Mouse (Mus musculus): ENCODE measurements around the gene Fam167b.

The Fam167b gene

DNA sequence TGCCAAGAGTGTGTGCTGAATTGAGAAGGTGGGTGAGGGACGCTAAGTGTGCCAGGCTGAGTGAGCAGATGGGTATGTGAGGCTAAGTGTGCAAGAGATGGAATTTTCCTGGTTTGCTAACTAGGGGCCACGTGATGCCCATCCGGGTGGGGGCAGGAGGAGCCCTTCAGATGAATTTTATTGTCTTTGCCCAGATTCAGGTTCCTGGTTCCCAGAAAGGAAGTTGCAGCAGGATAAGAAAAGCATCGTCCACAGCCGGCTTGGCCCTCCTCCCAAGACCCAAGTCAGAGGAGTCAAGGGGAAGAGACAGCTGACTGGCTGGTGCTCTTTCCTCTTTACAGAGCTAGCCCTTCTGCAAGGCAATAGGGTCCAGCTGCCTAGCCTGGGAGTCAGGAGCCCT, at the start of gene Fam167b:
TSS of gene Fam167b (minus strand) at position 84 of the 400 bp plus-strand sequence.
- no peak for DNase-seq

DNA sequence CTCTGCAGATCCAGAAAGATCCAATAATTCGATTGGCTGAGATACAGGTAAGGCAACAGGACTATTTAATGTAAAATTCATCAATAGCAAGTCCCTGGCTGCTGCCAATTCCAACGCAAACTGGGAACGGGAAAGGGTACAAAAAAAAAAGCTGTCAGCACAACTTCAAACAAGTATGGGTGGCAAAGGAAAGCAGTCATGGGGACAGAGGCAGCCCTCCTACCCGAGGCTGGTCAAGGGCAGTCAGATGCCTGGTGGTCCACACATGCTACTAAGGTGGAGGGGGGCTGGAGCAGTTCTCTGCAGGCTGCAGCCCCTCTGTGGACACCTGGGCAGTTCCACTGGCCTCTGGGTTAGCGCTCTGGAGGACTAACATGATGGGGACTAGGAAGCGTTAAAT, 47.7 kb upstream of the Fam167b start:
- peak; percentile 50 for DNase-seq

DNA sequence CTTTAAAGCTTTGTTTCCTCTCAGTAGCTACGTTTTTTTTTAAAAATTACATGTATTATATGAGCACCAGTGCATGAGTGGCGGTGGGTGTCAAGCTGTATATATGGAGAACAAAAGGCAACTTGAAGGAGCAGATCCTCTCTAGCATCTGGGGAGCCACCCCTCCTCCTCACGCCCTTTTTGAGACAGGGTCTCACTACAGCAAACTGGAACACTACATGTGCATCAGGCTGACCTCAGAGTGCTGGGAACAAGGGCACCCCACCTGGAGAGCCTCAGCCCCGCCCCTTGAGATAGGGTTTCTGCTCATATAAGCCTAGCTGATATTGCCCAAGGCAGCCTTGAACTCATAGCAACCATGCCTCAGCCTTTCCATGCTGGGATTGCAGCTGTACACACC, 47.1 kb upstream of the Fam167b start:
- peak; percentile 58 for DNase-seq

DNA sequence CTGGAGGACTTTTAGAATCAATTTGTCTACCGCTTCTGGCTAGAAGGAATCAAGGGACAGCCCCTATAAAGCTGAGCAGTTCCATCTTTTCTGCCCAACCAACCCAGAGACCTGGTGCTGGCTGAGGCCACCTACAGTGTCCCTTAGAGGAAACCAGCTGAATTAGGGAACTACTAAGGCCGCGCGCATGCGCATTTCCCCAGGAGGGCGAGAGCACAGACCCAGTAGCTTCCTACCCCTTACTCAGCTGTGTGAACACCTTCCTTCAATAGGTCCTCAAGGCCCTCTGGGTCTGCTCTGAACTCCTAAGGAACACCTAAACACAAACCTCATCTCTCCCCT, 46.7 kb upstream of the Fam167b start:
- DNase-seq = peak; percentile 85

DNA sequence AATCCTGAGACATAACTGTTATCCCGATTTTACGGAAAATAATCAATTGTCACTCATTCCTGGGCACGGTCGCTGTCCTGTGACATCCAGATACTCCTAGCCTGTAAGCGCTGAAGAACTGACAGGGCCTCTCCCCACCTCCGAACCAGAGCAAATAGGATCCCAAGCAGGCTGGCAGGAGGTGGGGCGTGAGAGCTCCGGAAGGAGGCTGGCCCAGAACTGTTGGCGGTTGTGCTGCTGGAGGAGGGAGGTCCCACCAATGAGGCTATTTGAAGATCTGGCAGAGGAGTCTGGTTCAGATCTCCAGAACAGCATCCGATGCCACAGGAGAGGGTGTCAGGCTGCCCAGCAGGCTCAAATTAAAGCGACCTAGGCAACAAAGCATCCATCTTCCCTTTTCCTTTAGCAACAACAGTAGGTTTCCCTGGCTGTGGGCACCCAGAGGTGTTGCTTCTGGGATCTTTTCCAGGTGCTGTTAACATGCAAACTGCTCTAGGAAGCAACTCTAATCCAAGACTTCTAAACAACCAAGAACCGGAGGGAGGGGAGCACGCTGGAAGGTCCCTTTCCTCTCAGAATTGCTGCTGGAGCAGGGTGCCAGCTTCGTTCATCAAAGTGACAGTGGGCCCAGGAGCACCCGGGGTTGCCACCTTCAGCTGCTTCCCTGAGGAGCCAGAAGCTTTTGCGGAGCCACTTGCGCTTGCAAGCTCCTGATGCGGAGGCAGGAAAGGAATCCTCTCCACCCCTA, 46.1 kb upstream of the Fam167b start:
- DNase-seq = peak; percentile 96

DNA sequence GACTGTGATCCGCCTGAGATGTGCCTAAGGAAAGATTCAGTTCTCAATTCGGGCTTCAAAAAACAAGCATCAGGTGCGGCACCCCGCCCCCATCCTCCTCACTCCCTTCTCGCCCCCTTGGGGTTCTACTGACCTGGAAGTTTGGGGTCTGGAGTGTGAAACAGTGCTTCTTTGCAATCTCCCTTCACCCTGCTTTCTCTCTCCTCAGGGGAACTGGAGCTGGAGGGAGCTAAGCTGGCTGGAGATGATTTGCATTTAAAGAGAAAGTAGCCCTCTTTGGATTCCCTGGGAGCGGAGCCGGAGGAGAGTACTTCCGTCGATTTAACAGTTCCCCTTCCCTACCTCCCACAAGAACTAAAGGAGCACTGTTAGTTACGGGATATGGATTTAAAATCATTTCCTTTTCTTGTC, 45.3 kb upstream of the Fam167b start, which contains the start of gene Ccdc28b:
TSS of gene Ccdc28b (minus strand) at position 267 of the 411 bp plus-strand sequence.
- peak; percentile 73 for DNase-seq

DNA sequence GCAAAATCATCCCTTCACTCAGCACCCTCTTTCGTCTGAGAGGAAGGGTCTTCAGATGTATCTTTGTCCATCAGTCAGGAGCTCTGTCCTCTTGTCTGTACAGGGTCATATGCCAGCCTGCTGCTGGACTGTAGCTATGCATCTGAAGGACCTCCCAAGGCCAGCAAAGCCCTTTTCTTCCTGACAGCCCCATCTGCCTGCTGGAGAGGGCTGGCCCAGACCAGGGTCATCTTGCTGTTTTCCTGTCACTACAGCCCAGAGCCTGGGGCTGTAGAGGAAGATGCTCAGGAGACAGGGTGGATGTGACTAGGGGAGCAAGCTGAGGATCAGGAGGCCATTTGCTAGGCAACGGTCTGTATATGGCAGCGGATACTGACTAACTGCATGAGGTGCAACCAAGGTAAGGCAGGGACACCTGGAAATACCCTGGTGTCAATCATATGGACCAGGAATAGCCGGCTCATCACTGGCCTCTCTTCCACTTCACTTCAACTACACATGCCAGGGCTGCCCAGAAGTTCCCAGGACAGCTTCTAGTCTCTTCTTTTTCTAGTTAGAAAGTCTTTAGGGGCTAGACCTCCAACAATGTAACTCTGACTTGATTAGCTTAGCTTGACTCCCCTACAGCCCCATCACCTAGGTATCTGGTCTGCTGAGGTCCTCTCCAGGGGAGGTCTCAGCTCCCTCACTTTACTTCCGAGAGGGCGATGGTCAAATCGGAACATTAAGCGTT, 44.6 kb upstream of the Fam167b start:
- peak; percentile 74 for DNase-seq

DNA sequence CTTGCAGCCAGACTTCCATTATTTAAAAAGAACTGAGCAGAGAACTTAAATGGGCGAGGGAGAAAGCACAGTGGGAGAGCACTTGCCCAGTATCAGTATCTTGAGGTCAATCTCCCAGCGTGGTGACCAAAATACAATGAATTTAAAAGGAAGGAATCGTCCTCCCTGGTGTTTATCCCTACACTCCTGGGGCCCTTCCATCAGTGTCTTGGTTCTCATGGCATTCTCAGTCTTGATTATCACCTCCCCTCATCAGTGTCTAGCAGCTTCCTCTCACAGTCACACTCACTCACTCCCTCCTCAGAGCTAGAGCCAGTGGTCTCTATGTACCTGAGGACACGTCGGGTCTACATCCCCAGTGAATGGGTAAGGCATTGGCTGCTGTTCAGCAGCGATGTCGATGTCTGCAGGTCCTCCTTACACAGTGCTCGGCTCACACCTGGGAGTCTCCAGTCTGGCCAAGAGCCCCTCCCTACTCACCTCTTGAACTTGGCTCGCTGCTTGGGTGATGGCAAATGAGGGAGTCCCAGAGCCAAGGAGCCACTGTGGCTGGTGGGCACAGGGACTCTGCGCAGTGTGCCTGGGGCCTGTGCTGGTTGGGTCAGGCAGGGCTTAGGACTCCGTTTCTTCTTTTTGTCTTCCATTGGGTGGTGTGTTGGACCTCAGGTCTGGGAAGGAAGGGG, 43.9 kb upstream of the Fam167b start:
- DNase-seq = peak; percentile 75

DNA sequence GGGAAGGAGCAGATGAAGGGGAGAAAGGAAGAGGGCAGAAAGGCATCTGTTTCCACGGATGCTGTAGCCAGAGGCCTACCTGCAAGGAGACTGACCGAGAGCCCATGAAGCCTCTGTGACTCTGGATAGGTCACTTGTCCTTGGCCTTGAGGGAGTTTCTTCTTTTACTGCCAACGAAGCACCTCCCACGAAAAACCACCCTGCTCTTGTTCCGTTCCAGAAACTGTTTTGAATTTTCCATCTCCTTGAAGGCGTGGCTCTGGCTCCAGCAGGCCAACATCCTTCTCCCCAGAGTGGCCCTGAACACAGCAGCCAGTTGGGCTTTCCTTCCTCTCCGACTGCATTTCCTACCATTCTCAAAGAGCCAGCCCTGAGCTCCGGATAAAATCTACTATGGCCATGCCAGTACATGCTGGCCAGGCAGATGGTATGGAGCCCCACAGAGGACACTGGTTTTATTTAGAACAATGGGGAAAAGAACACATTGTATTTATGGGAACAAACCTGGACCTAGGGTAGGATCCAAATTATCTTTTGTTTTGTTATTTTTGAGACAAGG, 43.0 kb upstream of the Fam167b start:
- DNase-seq = peak; percentile 88

DNA sequence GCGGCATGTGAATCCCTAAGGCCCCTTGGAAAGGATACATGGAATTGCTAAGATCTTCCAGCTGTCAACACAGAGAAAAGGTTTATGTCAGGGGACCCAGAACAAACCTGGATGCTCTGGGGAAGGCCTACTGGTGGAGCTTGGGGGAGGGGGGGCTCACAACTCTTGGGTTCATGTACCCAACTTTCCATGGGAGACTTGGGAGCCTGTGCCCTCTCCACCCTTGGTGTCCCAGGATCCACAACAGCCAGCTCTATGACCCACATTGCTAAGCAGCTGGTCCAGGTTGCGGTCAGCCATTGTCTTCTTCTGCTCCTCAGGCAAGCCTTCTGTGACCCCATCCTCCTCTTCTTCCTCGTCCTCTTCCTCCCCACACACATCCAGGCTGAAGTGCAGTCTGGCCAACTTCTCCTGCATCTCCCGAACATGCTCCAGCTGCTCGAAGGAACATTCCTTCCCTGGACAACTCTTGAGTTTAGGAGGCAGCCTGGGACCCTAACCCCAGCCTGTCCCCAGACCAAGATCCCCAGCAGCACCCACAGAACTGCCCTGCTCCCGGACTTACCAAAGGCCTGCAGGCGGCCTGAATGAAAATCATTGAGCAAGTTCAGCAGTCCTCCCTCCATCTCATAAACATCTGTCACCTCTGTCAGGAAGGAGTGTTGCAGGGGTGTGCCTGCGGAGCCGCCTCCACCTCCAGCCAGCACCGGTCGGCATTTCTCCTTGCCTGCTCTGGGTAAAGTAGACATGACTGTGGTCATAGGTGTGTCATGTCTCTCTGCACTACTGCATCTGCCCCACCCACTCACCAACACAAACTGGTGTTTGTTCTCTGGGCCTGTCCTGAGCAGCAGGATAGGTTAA, 42.3 kb upstream of the Fam167b start:
- peak; percentile 68 for DNase-seq

DNA sequence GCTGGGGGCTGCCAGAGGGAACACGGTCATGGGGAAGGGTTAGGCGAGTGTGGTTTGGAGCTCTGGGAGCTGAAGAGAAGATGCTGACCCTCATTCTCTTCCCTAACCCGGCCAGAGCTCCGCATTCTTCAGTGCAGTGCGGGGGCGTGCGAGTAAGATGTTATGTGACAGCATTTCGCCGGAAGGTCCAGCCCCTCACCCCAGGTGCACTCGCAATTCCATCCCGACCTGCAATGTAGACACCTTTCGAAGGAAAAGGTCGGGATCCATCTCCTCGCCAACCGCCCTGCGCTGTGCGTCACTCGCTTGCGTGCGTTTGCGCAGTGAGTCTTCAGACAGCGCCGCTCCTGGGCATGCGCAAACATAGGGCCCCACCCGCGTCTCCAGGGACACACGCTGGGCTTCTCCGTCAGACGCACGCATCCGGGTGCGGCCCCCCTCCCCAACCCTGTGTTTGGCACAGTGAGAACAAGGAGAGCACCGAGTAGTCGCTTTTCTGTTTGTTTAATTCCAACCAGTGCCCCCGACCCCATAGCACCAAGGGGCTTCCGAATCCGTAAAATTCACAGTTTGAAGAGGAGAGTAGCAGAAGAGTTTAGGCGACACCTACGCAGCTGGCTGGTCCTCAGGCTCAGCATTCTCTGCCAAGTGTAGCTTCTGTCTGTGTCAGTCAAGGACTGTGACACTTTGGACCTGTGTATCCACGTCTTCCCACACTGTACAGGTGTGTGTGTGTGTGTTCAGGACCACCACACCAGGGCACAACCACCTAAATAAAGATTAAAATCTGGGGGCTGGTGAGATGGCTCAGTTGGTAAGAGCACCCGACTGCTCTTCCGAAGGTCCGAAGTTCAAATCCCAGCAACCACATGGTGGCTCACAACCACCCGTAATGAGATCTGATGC, 40.7 kb upstream of the Fam167b start, which contains the start of gene Iqcc:
TSS of gene Iqcc (minus strand) at position 314 of the 906 bp plus-strand sequence.
- DNase-seq = peak; percentile 97

DNA sequence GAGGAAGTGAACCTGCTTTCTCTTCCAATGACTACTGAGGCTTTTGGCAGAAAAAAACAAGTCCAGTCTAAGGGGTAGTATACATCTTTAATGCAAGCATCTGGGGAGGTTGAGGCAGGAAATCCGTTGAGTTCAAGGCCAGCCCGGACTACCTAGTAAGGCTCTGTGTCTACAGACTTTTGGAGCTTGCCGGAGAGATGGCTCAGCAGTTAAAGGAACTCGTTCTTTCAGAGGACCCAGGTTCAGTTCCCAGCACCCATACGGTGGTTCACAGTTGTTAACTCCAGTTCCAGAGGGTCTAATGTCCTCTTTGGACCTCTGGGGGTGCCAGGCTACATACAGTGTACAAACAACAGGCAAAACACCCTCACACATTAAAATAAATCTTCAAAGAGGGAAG, 39.7 kb upstream of the Fam167b start:
- DNase-seq = peak; percentile 61

DNA sequence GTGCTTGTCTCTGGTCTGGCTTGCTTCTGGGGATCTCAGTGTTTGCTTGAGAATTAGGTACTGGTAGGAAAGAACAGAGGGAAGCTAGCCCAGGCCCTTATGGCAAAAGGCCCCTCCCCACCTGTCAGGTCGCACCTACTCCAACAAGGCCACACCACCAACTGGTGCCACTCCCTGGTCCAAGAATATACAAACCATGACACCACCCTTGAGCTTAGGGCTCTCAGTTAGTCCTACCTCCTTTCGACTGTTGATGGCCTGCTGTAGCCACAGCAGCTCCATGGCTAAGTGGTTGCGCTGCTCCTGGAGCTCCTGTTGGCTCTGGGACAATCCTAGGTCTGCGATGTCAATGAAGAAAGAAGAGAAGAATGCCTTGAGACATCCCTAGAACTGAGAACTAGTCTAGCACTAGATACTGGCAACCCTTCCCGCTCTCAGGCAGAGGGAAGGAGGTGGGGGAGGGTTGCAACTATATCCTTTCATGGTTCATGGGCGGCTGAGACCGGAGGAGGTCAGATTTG, 38.8 kb upstream of the Fam167b start:
- peak; percentile 51 for DNase-seq

DNA sequence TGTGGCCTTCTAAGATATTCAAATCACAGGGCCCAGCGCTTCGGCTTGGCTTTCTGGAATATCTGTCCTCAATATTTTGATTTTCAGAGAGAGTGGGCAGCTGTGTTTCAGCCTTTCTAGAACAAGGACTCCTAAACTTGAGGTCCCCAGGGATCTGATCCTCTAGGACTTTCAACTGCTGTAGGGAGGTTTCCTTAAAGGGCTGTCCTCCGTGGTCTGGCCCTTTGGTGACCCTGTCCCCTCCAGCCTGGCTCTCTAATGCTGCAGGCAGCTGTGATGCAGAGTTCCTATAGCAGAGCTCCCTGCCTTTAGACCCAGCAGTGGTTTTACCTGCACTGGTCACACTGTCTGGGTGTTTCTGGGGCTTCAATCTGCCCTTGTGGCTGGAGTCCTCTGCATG, 38.3 kb upstream of the Fam167b start:
- no peak for DNase-seq

DNA sequence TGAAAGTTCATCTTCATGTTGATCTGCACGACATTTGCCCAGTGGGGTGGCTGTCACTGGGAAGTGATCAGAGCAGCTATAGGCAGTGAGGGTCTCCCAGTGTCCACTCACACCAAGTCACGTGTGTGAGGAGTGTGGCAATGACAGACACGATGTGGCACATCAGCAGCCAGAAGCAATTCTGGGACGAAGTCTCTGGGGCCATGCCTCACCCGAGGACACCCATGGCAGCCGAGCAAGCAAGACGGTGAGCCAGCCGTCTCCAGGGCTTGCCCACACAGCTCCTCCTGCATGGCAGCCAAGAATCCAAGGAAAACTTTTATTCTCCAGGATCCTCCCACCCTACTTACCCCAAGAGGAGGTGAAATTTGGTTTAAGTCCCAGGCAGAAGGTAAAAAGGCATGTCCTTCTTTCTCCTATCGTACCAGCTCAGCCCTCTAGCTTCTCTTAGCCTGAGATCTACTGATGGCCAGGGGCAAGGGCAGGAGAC, 37.5 kb upstream of the Fam167b start:
- no peak for DNase-seq

DNA sequence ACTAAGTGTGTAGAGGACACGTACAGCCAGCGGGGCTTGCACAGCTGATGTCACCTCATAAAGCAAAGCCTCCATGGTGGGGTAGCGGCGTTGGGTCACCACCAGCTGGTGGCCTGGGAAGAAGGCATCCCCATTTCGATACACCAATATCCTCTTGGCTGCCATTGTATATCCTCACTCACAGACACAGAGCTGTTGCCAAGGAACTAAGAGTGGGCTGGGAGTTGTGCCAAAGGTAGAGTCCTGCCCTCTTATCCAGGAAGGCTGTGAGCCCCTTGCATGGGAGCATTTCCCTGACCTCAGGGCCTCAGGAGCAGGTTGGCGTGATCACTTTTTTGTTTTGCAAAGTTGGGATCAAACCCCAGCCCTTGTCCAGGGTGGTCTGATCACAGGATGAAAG, 35.7 kb upstream of the Fam167b start, which contains the start of gene Dcdc2b:
TSS of gene Dcdc2b (minus strand) at position 165 of the 400 bp plus-strand sequence.
- peak; percentile 46 for DNase-seq

DNA sequence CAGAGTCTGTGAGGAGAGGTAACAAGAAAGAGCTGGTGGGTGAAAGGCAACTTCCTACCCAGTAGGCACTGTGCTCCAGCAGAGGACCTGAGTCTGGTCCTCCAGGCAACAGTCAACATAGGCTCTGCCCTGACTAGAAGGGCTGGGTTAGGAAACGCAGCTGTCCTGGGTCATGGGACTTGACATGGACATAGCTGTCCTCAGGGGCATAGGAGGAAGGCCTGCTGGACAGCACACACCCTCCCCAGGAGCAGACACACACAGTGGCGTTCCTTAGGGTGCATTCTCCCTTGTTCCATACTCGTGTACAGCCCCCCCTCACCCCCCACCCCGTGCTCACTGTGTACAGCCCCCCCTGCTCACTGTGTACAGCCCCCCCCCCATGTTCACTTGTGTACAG, 32.1 kb upstream of the Fam167b start:
- DNase-seq = no peak

DNA sequence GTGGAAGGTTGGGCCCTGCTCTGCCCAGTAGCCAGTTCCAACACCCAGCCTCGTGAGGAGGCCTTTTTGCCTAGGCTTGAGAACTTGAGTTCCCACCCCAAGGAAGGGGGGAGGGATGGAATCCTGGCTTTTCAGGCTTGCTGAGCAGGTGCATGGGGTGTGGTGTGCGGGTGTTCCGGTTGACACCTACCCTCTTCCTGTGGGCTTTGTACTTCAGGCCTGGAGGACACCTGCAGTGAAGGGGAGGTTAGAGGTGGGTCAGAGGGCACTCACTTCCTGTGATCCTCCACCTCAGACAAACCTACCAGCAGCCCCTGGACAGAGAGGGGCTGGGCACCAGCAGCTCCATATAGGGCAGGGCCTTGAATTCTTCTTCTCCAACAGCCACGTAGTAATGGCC, 31.7 kb upstream of the Fam167b start:
- DNase-seq = no peak

DNA sequence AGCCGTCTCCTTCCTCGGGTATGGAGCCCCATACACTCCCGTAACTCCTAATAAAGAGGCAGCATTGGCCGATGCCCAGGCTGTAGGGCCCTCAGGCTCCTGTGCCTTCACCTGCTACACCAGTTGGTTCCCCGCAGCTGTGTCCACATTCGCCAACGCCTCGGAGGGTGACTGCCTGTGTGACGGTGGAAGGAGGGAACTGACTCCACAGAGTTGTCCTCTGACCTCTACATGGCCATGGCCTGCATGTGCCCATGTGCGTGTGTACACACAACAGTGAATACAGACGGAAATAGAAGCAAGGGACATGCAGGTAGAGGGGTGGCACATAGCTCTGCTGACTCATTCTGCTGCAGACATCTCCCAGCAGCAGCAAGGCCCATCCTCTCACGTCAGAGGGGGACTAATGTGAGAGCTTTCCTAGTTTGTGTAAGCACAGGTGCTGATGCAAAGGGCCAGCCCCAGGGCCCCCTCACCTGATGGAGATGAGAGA, 30.8 kb upstream of the Fam167b start:
- DNase-seq = peak; percentile 51

DNA sequence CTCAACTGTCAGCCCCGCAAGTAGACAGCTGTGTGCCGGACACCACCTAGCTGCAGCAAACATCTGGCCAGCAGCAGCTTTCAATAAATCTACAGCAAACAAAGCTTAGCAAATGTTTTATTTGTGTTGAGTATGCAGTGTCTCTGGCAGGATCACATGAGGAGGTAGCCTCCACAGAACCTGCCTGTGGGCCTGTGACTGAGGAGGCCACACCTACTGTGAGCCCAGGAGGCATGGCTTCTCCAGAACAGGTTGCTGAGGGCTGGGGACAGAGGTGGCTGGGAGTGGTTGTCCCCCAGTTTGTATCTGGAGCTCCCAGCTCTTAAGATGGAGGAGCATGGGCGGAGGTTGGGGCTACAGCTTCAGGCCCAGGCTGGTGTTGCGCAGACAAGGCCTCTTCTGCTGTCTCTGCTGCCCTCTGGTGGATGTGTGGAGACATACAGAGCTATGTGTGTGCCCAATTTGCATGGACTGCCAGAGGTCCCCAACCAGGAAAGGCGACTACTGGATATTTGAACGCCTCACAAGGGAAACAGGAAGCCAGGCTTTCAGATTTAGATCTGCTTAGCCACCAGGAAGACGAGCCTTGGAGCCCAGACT, 30.2 kb upstream of the Fam167b start:
- DNase-seq = peak; percentile 81

All from cerebellum, adult 9-11 months (tissue).